Mouse (Mus musculus) liver, embryonic 14.5 days (tissue): Measurements from ENCODE around the gene D430041D05Rik. TPM values are rescaled to one million over a fixed set of nuclear protein-coding genes. Genes with fewer than 3 reads are reported as not detected.

Source experiments
- ATAC-seq: fragments of 200-750 bp; cut with Nextera tagmentation; 2 replicates; pipeline ENCODE4 v1.8.0; 2017; ENCODE audit warnings: moderate number of reproducible peaks, mild to moderate bottlenecking, moderate library complexity; ENCODE audit not compliant: insufficient read depth
- DNase-seq, 3 experiments: peaks; one replicate each; pipeline ENCODE4 v3.0.0-alpha.2; 2012 to 2013; ENCODE audit warnings: low read depth in 3 of 3, low spot score in 3 of 3
- H3K27ac ChIP-seq: fragments of 300-500 bp; sonication (generic); 2 replicates; pipeline ENCODE4 v1.5.1; 2014; ENCODE audit warnings: moderate library complexity, mild to moderate bottlenecking, control low read depth, inconsistent platforms
- H3K27me3 ChIP-seq: fragments of 300-500 bp; sonication (generic); 2 replicates; pipeline ENCODE4 v1.6.1; 2014; ENCODE audit warnings: mild to moderate bottlenecking, low read length, moderate library complexity; ENCODE audit not compliant: control insufficient read depth, insufficient read depth
- H3K36me3 ChIP-seq: fragments of 300-500 bp; sonication (generic); replicated peaks from 2 replicates; pipeline ENCODE4 v1.6.1; 2014; ENCODE audit warnings: low read depth; ENCODE audit not compliant: control insufficient read depth, insufficient read depth
- H3K4me1 ChIP-seq, 2 experiments: fragments of 200-500 bp in 1 of 2; fragments of 300-500 bp in 1 of 2; sonication (generic) in 1 of 2; replicated peaks; 2 replicates each; pipeline ENCODE4 v1.6.1; 2012 to 2014; ENCODE audit warnings: antibody characterized with exemption in 1 of 2, inconsistent platforms in 1 of 2, low read length in 1 of 2; ENCODE audit not compliant: control insufficient read depth in 2 of 2, insufficient read depth in 2 of 2
- H3K4me2 ChIP-seq: fragments of 300-500 bp; sonication (generic); 2 replicates; pipeline ENCODE4 v1.6.1; 2014; ENCODE audit warnings: low read depth, mild to moderate bottlenecking, control low read depth, moderate library complexity
- H3K4me3 ChIP-seq, 2 experiments: fragments of 200-500 bp in 1 of 2; fragments of 300-500 bp in 1 of 2; sonication (generic) in 1 of 2; 2 replicates each; pipeline ENCODE4 v1.5.1; 2012 to 2014; ENCODE audit warnings: low read depth in 2 of 2, low read length in 2 of 2, mild to moderate bottlenecking in 2 of 2, control low read depth in 1 of 2, inconsistent platforms in 1 of 2, moderate library complexity in 1 of 2; ENCODE audit not compliant: insufficient read depth in 1 of 2
- H3K9ac ChIP-seq: fragments of 300-500 bp; sonication (generic); replicated peaks from 2 replicates; pipeline ENCODE4 v1.6.1; 2014; ENCODE audit warnings: mild to moderate bottlenecking, control low read depth, moderate library complexity
- H3K9me3 ChIP-seq: fragments of 300-500 bp; sonication (generic); 2 replicates; pipeline ENCODE4 v1.6.1; 2016; ENCODE audit warnings: low read length, mixed read lengths; ENCODE audit not compliant: control insufficient read depth
- CTCF ChIP-seq: IDR thresholded peaks from 2 replicates; pipeline ENCODE4 v1.5.1; 2016; ENCODE audit warnings: antibody characterized with exemption, low read depth, control low read depth
- EP300 ChIP-seq: IDR thresholded peaks from 2 replicates; pipeline ENCODE4 v1.6.1; 2016; ENCODE audit warnings: antibody characterized with exemption, low read depth
- WGBS: fragments of 180-500 bp; shearing (Covaris S2); extraction: QIAGEN DNeasy Blood & Tissue Kit; methylation state at CpG from one replicate; pipeline ENCODE4 v1.1.7; 2014; ENCODE audit not compliant: insufficient replicate concordance; 5-methylcytosine and 5-hydroxymethylcytosine counted together
- polyA plus RNA-seq, 2 experiments: library from polyadenylated mRNA; depleted of rRNA in 1 of 2; stranded (reverse) in 1 of 2; unstranded in 1 of 2; fragments of >200 nt; fragmentation: Nextera tagmentation in 1 of 2; extraction: Ambion mirVana in 1 of 2; gene quantifications; 2 replicates each; pipeline versions ENCODE4 v1.2.1 to v1.2.3; 2012 to 2014

The D430041D05Rik gene
- polyA plus RNA-seq, 2 experiments, result under 0.01 TPM; not detected in 1

GRCm38 (mm10) chr2:104356531-104356930, 54.3 kb downstream of the D430041D05Rik start:
- no peak overlapping the region for H3K9ac ChIP-seq
- ATAC-seq (no peak), DNase-seq (no peak)
- TF ChIP-seq CTCF, result no peak
- no peak for TF ChIP-seq EP300
- no peaks in the 10 kb centered on the region for H3K27me3 ChIP-seq
- H3K36me3 ChIP-seq, result no peaks in the 10 kb centered on the region
- no peak overlapping the region for H3K4me2 ChIP-seq
- no peak overlapping the region for H3K4me3 ChIP-seq
- 52% methylated on average over 4 of the region's 4 CpGs for WGBS
- no peak overlapping the region for H3K27ac ChIP-seq
- no peaks in the 10 kb centered on the region for H3K9me3 ChIP-seq
- H3K4me1 ChIP-seq, result no peaks in the 10 kb centered on the region

- no peak for TF ChIP-seq EP300
- TF ChIP-seq CTCF, result no peak
- H3K27me3 ChIP-seq, result no peaks in the 10 kb centered on the region
Measured at GRCm38 (mm10) chr2:104354117-104354516, 56.7 kb downstream of the D430041D05Rik start.

GRCm38 (mm10) chr2:104352204-104352493, 58.7 kb downstream of the D430041D05Rik start:
- Histone ChIP-seq H3K4me1 (no peaks in the 10 kb centered on the region), H3K9me3 (no peaks in the 10 kb centered on the region), H3K9ac (no peak overlapping the region), H3K27me3 (no peaks in the 10 kb centered on the region), H3K27ac (no peak overlapping the region), H3K36me3 (no peaks in the 10 kb centered on the region), H3K4me3 (no peak overlapping the region), H3K4me2 (no peak overlapping the region)
- ATAC-seq (no peak), DNase-seq (no peak)
- WGBS, result 62% methylated on average over 1 of the region's 1 CpGs
- TF ChIP-seq EP300 (no peak), CTCF (no peak)

More at GRCm38 (mm10) chr2:104354117-104354516, 56.7 kb downstream of the D430041D05Rik start:
- Histone ChIP-seq H3K27ac (no peak overlapping the region), H3K9me3 (no peaks in the 10 kb centered on the region), H3K4me2 (no peak overlapping the region), H3K36me3 (no peaks in the 10 kb centered on the region), H3K4me1 (no peaks in the 10 kb centered on the region), H3K4me3 (no peak overlapping the region), H3K9ac (no peak overlapping the region)
- no peak for DNase-seq
- no peak for ATAC-seq

GRCm38 (mm10) chr2:104351415-104352203, 59.2 kb downstream of the D430041D05Rik start:
- TF ChIP-seq EP300 (no peak), CTCF (no peak)
- DNase-seq, result no peak
- 59% methylated on average over 13 of the region's 13 CpGs for WGBS
- no peak overlapping the region for H3K9ac ChIP-seq
- H3K4me1 ChIP-seq, result no peaks in the 10 kb centered on the region
- H3K27ac ChIP-seq, result no peak overlapping the region
- H3K4me3 ChIP-seq, result no peak overlapping the region
- ATAC-seq, result no peak
- no peaks in the 10 kb centered on the region for H3K9me3 ChIP-seq
- no peaks in the 10 kb centered on the region for H3K27me3 ChIP-seq
- H3K4me2 ChIP-seq, result no peak overlapping the region
- H3K36me3 ChIP-seq, result no peaks in the 10 kb centered on the region

GRCm38 (mm10) chr2:104337619-104338018, 73.2 kb downstream of the D430041D05Rik start:
- no peaks in the 10 kb centered on the region for H3K27me3 ChIP-seq
- no peak for TF ChIP-seq EP300
- H3K27ac ChIP-seq, result no peak overlapping the region
- H3K4me2 ChIP-seq, result no peak overlapping the region
- H3K9ac ChIP-seq, result no peak overlapping the region
- no peaks in the 10 kb centered on the region for H3K9me3 ChIP-seq
- H3K4me1 ChIP-seq, result no peaks in the 10 kb centered on the region
- DNase-seq, result no peak
- ATAC-seq, result no peak
- no peak overlapping the region for H3K4me3 ChIP-seq
- no peaks in the 10 kb centered on the region for H3K36me3 ChIP-seq
